Mouse (Mus musculus): ENCODE data around the gene Tbc1d2b. TPM values are rescaled to one million over a fixed set of nuclear protein-coding genes. Genes with fewer than 3 reads are reported as not detected.
A peak's percentile ranks its signal among the peaks of the same experiment; 100 is the strongest.

Tbc1d2b gene
- polyA plus RNA-seq, 1 experiment from 2014 or later = 17.1 TPM

DNA sequence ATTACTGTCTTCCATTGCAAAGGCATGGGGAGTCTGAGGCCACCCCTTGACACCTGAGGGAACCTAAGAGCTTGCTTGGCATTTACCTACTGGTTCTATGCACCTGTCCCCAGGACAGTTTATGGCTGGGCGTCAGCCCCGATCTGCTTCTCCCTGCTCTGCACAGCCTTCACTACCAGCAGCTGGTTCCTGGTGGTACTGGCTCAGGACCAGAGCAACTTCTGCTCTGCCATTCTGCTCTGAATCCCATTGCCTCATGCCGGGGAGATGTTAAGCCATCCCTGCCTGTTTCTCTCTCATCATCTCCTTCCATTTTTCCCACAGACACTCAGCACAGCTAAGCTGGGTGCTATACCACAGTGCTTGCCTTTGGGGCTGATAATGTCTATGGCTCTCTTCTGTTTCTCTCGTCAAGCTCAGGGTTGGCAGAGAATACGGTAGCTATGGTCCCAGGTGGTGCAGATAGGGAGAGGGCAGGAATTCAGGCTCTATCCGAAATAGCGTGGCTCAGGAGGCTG is 72.7 kb downstream of the Tbc1d2b start:
- Histone ChIP-seq H3K4me2 (no peak overlapping the region), H3K36me3 (0 out of 2 replicates have a peak, but pooled peaks cover 8% of the 10 kb centered on the region), H3K9me3 (no peaks in the 10 kb centered on the region), H3K27me3 (replicated peaks) (no peaks in the 10 kb centered on the region), H3K27ac (no peak overlapping the region), H3K4me1 (no peaks in the 10 kb centered on the region; the same call in 1 of the 2 replicates), H3K9ac (no peak overlapping the region), H3K4me3 (replicated peaks) (no peak overlapping the region)
- 78% methylated on average over 7 of the region's 7 CpGs for WGBS
- no peak for ATAC-seq (ENCODE audit: insufficient read depth, low FRiP score, low read depth)

DNA sequence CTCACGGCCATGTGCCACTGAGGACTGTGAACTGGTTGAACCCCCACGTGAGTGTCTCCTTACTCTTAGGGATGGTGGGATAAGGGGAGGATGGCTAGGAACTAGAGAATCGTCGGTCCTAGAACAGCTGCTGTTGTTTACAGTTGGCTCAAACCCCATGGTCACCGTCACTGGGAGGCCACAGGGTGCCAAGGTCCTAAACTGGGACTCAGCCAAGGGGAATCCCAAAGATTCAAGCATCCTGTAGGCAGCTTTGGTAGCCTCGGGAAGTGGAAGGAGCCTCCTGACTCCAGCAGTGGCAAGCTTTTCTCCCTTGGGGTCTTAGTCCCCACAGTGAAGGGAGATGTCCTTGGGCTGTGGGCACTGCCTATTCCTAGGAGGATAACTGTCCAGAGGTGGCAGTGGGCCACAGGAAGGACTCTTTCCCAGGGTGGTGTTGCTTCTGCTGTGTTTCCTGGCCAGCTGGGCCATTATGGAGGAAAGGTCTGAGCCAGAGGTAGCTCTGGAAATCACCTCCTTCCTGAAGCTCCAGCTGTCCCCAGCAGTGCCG is 73.4 kb downstream of the Tbc1d2b start:
- H3K9ac ChIP-seq = no peak overlapping the region
- no peak overlapping the region for H3K4me2 ChIP-seq
- peaks cover 7% of the 10 kb centered on the region; the same call in 1 of the 2 replicates for H3K36me3 ChIP-seq
- no peaks in the 10 kb centered on the region for H3K27me3 ChIP-seq (replicated peaks)
- H3K4me3 ChIP-seq (replicated peaks) = no peak overlapping the region
- no peak for ATAC-seq (ENCODE audit: insufficient read depth, low FRiP score, low read depth)
- 68% methylated on average over 7 of the region's 7 CpGs for WGBS
- no peaks in the 10 kb centered on the region for H3K9me3 ChIP-seq
- no peaks in the 10 kb centered on the region; the same call in 1 of the 2 replicates for H3K4me1 ChIP-seq
- H3K27ac ChIP-seq = no peak overlapping the region

DNA sequence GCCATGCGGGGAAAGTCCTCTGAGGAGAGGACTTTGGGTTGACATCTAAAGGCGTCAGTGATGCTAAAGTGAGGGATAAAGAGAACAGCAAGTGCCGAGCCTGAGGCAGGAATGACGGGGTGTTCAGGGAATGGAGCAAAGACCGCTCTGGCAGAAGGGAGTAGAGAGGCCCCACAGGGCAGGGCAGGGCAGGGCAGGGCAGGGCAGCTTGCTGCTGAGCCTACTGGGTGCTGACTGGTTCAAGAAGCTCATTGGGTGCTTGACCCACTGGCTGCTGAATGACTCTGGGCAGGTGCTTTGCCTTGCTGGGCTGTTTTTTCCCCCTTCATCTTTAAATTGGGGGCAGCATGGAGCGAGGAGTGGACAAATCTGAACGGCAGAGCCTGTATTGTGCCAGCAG is 74.3 kb downstream of the Tbc1d2b start:
- Histone ChIP-seq H3K4me1 (no peaks in the 10 kb centered on the region; the same call in 1 of the 2 replicates), H3K36me3 (peaks cover 4% of the 10 kb centered on the region; the same call in 1 of the 2 replicates), H3K9me3 (no peaks in the 10 kb centered on the region), H3K9ac (no peak overlapping the region), H3K4me3 (replicated peaks) (no peak overlapping the region), H3K4me2 (no peak overlapping the region), H3K27me3 (replicated peaks) (no peaks in the 10 kb centered on the region), H3K27ac (no peak overlapping the region)
- ATAC-seq (ENCODE audit: insufficient read depth, low FRiP score, low read depth) = no peak
- WGBS = 71% methylated on average over 7 of the region's 7 CpGs

DNA sequence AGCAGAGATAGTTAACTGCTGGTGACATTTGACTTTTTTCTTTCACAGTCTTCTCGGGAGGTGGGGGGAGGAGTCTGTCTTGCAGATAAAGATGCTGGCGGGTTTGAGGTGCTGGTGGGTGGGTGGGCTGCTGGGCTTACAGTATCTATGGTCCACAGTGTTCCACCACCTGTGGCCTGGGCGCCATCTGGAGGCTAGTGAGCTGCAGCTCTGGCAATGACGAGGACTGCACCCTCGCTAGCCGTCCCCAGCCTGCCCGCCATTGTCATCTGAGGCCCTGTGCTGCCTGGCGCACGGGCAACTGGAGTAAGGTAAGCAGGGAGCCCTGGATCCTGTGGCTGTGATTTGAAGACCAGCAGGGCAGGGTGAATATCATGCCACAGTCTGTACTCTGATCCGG is 75.6 kb downstream of the Tbc1d2b start:
- Histone ChIP-seq H3K36me3 (no peaks in the 10 kb centered on the region; the same call in 1 of the 2 replicates), H3K27ac (no peak overlapping the region), H3K4me1 (no peaks in the 10 kb centered on the region; the same call in 1 of the 2 replicates), H3K27me3 (replicated peaks) (no peaks in the 10 kb centered on the region), H3K9ac (no peak overlapping the region), H3K9me3 (no peaks in the 10 kb centered on the region), H3K4me3 (replicated peaks) (no peak overlapping the region), H3K4me2 (no peak overlapping the region)
- no peak for ATAC-seq (ENCODE audit: insufficient read depth, low FRiP score, low read depth)
- WGBS = 66% methylated on average over 10 of the region's 10 CpGs

DNA sequence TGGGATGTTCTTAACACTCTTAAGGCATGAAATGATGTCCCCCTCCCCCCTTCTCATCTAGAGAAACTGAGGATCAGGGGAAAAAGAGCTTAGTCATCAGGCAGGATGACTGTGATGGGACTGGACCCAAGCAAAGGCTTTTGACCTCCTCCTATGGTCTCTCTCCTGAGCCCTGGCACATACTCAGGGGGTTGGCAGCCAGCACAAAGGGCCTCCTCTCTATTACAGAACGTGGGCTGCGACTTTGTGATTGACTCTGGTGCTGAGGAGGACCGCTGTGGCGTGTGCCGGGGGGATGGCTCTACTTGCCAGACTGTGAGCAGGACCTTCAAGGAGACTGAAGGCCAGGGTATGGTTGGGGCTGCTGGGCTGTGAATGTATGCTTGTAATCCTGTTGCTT is 81.2 kb downstream of the Tbc1d2b start:
- Histone ChIP-seq H3K9me3 (no peaks in the 10 kb centered on the region), H3K4me3 (replicated peaks) (no peak overlapping the region), H3K4me2 (no peak overlapping the region), H3K27me3 (replicated peaks) (no peaks in the 10 kb centered on the region), H3K27ac (no peak overlapping the region), H3K36me3 (no peaks in the 10 kb centered on the region; the same call in 1 of the 2 replicates), H3K9ac (no peak overlapping the region), H3K4me1 (peaks cover 11% of the 10 kb centered on the region)
- ATAC-seq (ENCODE audit: insufficient read depth, low FRiP score, low read depth) = no peak
- WGBS = 82% methylated on average over 5 of the region's 5 CpGs

DNA sequence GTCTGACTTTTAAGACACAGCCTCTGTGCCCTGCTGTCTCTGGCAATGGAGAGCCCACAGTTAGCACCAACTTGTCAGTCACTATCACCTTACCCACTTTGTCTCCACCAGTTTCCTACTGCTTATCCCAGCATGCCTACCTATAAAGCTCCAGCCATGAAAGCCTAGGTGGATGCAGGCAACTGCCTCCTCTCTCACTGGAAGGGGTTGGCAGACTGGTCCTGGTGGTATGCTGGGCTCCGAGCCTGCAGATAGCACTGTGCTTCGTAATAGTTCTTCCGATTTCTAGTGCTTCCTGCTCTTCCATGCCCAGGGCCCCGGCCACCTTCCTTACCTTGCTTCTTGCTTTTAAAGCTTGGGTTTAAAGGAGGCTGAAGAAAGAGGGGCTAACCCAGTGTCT is 81.7 kb downstream of the Tbc1d2b start:
- Histone ChIP-seq H3K9ac (no peak overlapping the region), H3K4me2 (no peak overlapping the region), H3K36me3 (no peaks in the 10 kb centered on the region; the same call in 1 of the 2 replicates), H3K4me3 (replicated peaks) (no peak overlapping the region), H3K4me1 (peaks cover 16% of the 10 kb centered on the region), H3K27ac (no peak overlapping the region), H3K9me3 (no peaks in the 10 kb centered on the region), H3K27me3 (replicated peaks) (no peaks in the 10 kb centered on the region)
- ATAC-seq (ENCODE audit: insufficient read depth, low FRiP score, low read depth) = no peak
- 86% methylated on average over 4 of the region's 4 CpGs for WGBS

DNA sequence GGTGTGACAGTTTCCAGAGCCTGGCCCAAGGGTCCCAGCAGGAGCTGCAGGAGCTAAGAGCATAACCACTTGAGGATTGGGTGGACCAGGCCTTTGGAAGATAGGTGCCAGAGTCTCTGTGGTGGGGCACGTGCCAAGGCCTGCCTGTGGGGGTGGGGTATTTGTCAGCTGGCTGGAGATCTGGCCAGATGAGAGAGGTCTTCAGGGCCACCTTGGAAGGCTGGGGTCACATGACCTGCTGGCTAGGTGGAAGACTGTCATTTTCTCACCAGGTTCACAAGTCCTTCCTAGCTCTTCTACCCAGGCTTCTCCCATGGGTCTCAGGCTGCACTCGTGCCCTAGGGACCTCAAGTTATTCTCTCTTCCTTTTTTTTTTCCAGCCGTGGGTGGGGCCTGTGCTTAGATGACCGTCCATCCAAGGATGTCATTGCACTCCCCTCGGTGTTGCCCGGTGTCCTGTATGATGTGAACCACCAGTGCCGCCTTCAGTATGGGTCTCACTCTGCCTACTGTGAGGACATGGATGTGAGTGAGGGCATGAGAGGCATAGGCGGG is 85.2 kb downstream of the Tbc1d2b start:
- Histone ChIP-seq H3K36me3 (no peaks in the 10 kb centered on the region), H3K27ac (no peak overlapping the region), H3K4me1 (peaks cover 29% of the 10 kb centered on the region), H3K27me3 (replicated peaks) (no peaks in the 10 kb centered on the region), H3K9me3 (no peaks in the 10 kb centered on the region), H3K4me2 (no peak overlapping the region), H3K9ac (no peak overlapping the region), H3K4me3 (replicated peaks) (no peak overlapping the region)
- no peak for ATAC-seq (ENCODE audit: insufficient read depth, low FRiP score, low read depth)
- 88% methylated on average over 8 of the region's 8 CpGs for WGBS

DNA sequence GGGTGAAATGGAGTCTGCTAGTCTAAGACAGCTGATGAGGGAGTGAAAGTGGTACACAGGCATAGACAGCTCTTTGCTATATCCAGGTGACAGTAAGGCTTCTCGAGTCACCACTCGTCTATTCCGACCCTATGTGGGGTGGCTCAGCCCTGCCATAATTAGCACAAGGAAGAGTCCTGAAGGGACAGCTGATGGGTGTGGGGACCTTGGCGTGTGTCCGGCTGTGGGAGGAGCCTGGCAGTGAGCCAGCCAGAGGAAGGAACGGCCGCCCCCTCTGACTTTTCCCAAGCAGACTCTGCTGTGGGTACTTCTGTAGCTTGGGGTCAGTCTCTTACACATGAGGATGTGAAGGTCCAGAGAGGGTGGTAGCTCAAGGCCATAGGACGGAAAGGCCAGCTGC is 86.5 kb downstream of the Tbc1d2b start:
- no peak overlapping the region for H3K9ac ChIP-seq
- H3K4me3 ChIP-seq (replicated peaks) = no peak overlapping the region
- no peaks in the 10 kb centered on the region for H3K9me3 ChIP-seq
- peaks cover 29% of the 10 kb centered on the region for H3K4me1 ChIP-seq
- H3K4me2 ChIP-seq = no peak overlapping the region
- H3K36me3 ChIP-seq = no peaks in the 10 kb centered on the region
- WGBS = 41% methylated on average over 8 of the region's 8 CpGs
- H3K27ac ChIP-seq = no peak overlapping the region
- no peaks in the 10 kb centered on the region for H3K27me3 ChIP-seq (replicated peaks)
- no peak for ATAC-seq (ENCODE audit: insufficient read depth, low FRiP score, low read depth)

DNA sequence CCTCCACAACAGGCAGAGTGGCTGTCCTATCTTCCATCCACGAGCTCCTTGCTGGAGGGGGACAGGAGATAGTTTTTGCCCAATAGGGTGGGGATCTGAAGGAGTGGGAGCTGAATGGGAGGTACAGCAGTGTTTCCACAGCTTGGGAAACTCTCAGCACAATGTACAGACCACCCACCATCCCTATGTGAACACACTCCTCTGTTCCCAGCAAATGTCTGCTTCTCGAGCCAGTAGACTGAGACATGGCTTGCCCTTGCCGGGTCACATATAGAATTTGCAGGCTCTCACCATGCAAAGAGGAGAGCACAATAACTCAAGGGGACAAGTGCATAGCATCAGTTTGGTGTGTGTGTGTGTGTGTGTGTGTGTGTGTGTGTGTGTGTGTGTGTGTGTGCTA is 87.1 kb downstream of the Tbc1d2b start:
- Histone ChIP-seq H3K27me3 (replicated peaks) (no peaks in the 10 kb centered on the region), H3K4me1 (peaks cover 29% of the 10 kb centered on the region), H3K27ac (peak overlapping the region; percentile 74), H3K9me3 (no peaks in the 10 kb centered on the region), H3K9ac (no peak overlapping the region), H3K4me3 (replicated peaks) (no peak overlapping the region), H3K4me2 (no peak overlapping the region), H3K36me3 (no peaks in the 10 kb centered on the region)
- WGBS = 52% methylated on average over 3 of the region's 3 CpGs
- ATAC-seq (ENCODE audit: insufficient read depth, low FRiP score, low read depth) = no peak

DNA sequence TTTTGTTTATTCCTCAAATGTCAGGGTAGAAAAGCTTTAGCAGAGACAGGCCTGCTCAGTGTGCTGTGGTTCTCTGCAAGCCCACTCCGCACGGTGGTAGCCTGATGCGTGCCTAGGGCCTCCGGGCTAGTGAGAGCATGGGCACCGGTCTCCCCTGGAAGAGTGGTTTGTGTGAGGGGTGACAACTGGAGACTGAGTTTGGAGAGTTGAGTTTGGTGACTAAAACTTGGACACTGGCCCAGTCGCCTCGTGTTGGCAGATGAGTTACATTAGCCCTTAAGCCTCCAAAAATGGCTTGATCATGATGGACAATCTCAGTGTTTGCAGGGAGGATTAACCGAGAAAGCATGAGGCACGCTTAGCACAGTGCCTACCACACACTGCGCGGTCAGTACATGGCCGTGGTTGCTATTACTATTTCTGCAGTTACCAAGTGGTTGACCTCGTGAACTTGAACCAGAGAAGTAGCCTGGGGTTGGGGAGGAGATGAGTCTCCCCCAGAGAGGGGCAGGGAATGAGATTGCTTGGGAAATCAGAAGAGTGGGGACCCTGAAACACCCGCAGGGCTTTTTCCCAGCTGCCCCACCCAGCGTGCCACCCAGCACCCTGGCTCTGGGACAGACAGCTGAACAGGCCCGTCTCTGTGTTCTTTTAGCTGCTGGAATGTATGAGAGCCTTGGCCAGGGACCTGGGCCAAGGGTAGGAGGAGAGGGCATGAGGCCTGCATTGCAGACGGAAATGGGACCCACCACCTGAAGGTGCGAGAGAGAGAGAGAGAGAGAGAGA is 87.8 kb downstream of the Tbc1d2b start:
- Histone ChIP-seq H3K9ac (no peak overlapping the region), H3K27ac (peak overlapping the region; percentile 74), H3K9me3 (no peaks in the 10 kb centered on the region), H3K27me3 (replicated peaks) (no peaks in the 10 kb centered on the region), H3K36me3 (no peaks in the 10 kb centered on the region), H3K4me1 (peaks cover 29% of the 10 kb centered on the region), H3K4me2 (no peak overlapping the region), H3K4me3 (replicated peaks) (no peak overlapping the region)
- ATAC-seq (ENCODE audit: insufficient read depth, low FRiP score, low read depth) = no peak
- 45% methylated on average over 18 of the region's 18 CpGs for WGBS

DNA sequence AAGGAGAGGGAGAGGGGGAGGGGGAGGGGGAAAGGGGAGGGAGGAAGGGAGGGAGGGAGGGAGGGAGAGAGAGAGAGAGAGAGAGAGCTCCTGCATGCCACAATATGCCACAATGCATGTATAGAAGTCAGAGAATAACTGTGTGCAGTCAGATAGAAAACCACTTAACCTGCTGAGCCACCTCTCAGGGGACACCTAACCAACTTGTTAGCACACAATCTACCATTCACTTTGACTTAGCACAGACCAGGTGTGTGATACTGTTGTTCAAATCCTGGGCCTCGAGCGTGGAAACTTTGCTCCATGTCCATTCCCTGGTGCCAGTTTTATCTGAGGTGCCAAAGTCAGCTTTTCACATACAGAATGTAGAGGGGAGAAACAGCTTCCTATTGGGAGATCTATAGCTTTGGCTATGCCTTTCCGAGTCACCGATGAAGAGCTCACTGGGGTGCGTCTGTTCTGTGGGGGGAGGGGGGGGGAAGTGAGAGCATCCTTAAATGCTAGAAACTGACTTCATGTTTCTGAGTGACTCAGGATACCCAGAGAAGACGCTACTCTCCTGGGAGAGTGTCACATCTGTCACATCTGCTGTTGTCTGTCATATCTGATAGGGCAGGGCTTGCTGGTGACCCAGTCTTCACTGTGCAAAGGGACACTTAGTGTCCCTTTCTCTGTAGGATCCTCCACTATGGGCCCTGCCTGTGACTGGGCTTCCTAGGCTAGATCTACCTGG is 88.8 kb downstream of the Tbc1d2b start:
- Histone ChIP-seq H3K27ac (peak overlapping the region; percentile 74; the same call in 1 of the 2 replicates), H3K4me3 (replicated peaks) (no peak overlapping the region), H3K9me3 (no peaks in the 10 kb centered on the region), H3K4me2 (no peak overlapping the region), H3K4me1 (peaks cover 29% of the 10 kb centered on the region), H3K9ac (no peak overlapping the region), H3K36me3 (no peaks in the 10 kb centered on the region), H3K27me3 (replicated peaks) (no peaks in the 10 kb centered on the region)
- WGBS = 65% methylated on average over 6 of the region's 6 CpGs
- no peak for ATAC-seq (ENCODE audit: insufficient read depth, low FRiP score, low read depth)

Data from stomach, embryonic 15.5 days (tissue).